Mouse (Mus musculus): Measurements from ENCODE around the gene Dhx57. TPM values are rescaled to one million over a fixed set of nuclear protein-coding genes. Genes with fewer than 3 reads are reported as not detected.
"Not testable (repeated sequence)": the region's sequence is repeated elsewhere in the genome, so short reads cannot be mapped to it uniquely, and the experiment has no call there.

Gene Dhx57
- polyA plus RNA-seq, 1 experiment from 2014 or later: 4.2 TPM

DNA sequence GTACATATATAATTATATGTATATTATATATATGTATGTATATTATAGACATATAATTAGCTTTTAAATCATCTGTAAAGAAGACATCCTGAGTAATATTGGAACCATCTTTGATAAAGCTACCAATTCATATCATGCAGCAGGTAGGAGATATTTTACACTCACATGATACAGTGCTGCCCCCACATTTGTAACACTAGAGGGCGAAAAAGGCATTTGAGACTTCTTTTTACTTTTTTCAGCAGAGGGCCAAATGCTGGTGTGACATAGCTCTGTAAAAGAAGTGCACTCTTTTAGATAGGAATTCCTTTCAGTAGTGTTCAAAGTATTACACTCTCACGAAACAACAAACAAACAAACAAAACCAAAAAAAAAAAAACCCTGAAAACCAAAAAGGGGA, 872 bp upstream of the Dhx57 start:
- H3K9ac ChIP-seq (replicated peaks; ENCODE audit: low read depth): no peak overlapping the region

GRCm38 (mm10) chr17:80289280-80290073, 799 bp downstream of the Dhx57 start:
- H3K9ac ChIP-seq (replicated peaks; ENCODE audit: low read depth): peak overlapping the region; percentile 76
- H3K4me1 ChIP-seq (ENCODE audit: insufficient read depth, low read depth, low read length): no peaks in the 10 kb centered on the region
- ATAC-seq (no peak; the same call in none of the 2 replicates), DNase-seq (ENCODE audit: low spot score) (peak; percentile 7)
- no peaks in the 10 kb centered on the region for H3K36me3 ChIP-seq (ENCODE audit: insufficient read depth, low read length)
- H3K9me3 ChIP-seq (ENCODE audit: low read length): no peaks in the 10 kb centered on the region
- under 1% methylated on average over 27 of the region's 30 CpGs for WGBS
- H3K27me3 ChIP-seq (replicated peaks; ENCODE audit: insufficient read depth, low read length): no peaks in the 10 kb centered on the region
- TF ChIP-seq EP300 (IDR thresholded peaks at IDR 0.05): no peak
- H3K27ac ChIP-seq (ENCODE audit: low read length): peak overlapping the region; percentile 71; the same call in 1 of the 2 replicates
- peak overlapping the region; percentile 91 for H3K4me2 ChIP-seq (replicated peaks; ENCODE audit: low read depth, low read length)
- peak overlapping the region; percentile 91 for H3K4me3 ChIP-seq (ENCODE audit: low read depth, low read length)

More for the DNA sequence above, 872 bp upstream of the Dhx57 start:
- WGBS: 5% methylated on average over 2 of the region's 2 CpGs
- H3K4me3 ChIP-seq (ENCODE audit: low read depth, low read length): no peak overlapping the region
- ATAC-seq (no peak), DNase-seq (ENCODE audit: low spot score) (peak; percentile 81)
- H3K4me1 ChIP-seq (ENCODE audit: insufficient read depth, low read depth, low read length): no peaks in the 10 kb centered on the region
- no peaks in the 10 kb centered on the region for H3K9me3 ChIP-seq (ENCODE audit: low read length)
- H3K4me2 ChIP-seq (replicated peaks; ENCODE audit: low read depth, low read length): no peak overlapping the region
- no peaks in the 10 kb centered on the region for H3K36me3 ChIP-seq (ENCODE audit: insufficient read depth, low read length)
- H3K27me3 ChIP-seq (replicated peaks; ENCODE audit: insufficient read depth, low read length): no peaks in the 10 kb centered on the region
- H3K27ac ChIP-seq (ENCODE audit: low read length): no peak overlapping the region
- peak; percentile 81 for TF ChIP-seq CTCF (IDR thresholded peaks at IDR 0.05)
- no peak for TF ChIP-seq EP300 (IDR thresholded peaks at IDR 0.05)

GRCm38 (mm10) chr17:80288012-80288411, 2.3 kb downstream of the Dhx57 start:
- Histone ChIP-seq H3K9me3 (ENCODE audit: low read length) (no peaks in the 10 kb centered on the region), H3K27me3 (replicated peaks; ENCODE audit: insufficient read depth, low read length) (no peaks in the 10 kb centered on the region), H3K4me2 (replicated peaks; ENCODE audit: low read depth, low read length) (no peak overlapping the region), H3K9ac (replicated peaks; ENCODE audit: low read depth) (no peak overlapping the region), H3K36me3 (ENCODE audit: insufficient read depth, low read length) (no peaks in the 10 kb centered on the region), H3K4me3 (ENCODE audit: low read depth, low read length) (no peak overlapping the region), H3K27ac (ENCODE audit: low read length) (no peak overlapping the region), H3K4me1 (ENCODE audit: insufficient read depth, low read depth, low read length) (no peaks in the 10 kb centered on the region)
- WGBS: 68% methylated on average over 6 of the region's 6 CpGs
- no peak for ATAC-seq
- no peak for TF ChIP-seq CTCF (IDR thresholded peaks at IDR 0.05)
- no peak for TF ChIP-seq EP300 (IDR thresholded peaks at IDR 0.05)
- DNase-seq (ENCODE audit: low spot score): no peak

DNA sequence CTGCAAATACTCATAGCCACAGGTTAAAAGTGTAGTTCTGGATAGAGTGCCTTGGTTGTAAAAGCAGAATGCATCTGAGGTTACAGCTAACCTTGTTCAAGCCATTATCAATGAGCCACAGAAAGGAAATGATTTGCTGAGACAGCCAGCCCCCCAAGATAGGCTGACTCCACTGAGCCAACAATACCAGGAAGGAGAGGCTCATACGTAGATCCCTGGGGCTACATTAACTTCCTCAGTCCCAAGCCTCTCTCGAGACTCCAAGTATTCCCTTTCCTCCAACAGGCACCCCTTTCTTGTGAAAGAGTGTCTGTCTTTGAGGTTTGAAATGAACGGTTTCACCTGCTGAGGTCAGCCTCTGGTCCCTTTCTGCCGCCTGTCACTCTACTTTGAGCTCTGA, 5.8 kb downstream of the Dhx57 start:
- WGBS: 70% methylated on average over 4 of the region's 4 CpGs
- ATAC-seq (no peak), DNase-seq (ENCODE audit: low spot score) (no peak)
- H3K4me3 ChIP-seq (ENCODE audit: low read depth, low read length): no peak overlapping the region
- H3K9ac ChIP-seq (replicated peaks; ENCODE audit: low read depth): no peak overlapping the region
- no peaks in the 10 kb centered on the region for H3K4me1 ChIP-seq (ENCODE audit: insufficient read depth, low read depth, low read length)
- no peak for TF ChIP-seq CTCF (IDR thresholded peaks at IDR 0.05)
- no peaks in the 10 kb centered on the region for H3K9me3 ChIP-seq (ENCODE audit: low read length)
- H3K36me3 ChIP-seq (ENCODE audit: insufficient read depth, low read length): peaks cover 5% of the 10 kb centered on the region; the same call in 1 of the 2 replicates
- H3K27ac ChIP-seq (ENCODE audit: low read length): no peak overlapping the region
- H3K4me2 ChIP-seq (replicated peaks; ENCODE audit: low read depth, low read length): no peak overlapping the region
- H3K27me3 ChIP-seq (replicated peaks; ENCODE audit: insufficient read depth, low read length): no peaks in the 10 kb centered on the region

DNA sequence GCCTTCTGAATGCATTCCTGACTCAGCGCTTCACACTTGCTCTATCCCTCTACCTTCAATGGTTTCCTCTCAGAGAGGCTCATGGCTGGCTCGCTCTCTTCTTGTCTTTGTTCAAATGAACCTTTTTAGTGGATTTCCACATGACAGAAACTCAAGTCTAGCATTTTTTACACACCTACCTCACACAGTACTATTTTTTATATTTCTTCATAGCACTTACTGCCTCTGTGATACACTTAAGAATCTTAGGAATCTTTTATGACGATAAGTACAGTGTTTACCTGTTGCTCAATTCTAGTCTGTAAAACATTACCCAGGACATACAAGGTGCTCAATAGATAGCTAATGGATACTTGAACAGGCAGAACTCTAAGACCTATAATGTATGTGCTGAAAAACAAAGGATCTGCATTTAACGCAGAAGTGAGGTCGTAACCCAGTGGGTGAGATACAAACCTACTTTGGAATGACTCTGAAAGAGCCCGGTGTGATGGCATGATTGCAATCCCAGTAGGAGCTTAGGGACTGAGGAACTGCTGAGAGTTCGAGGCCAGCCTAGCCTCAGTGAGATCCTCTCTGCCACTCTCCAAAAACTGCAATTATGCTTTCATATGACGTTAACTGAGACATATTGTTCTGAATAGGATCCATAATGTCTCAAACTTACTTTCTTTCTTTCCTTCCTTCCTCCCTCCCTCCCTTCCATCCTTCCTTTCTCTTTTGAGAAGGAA, 10.8 kb downstream of the Dhx57 start:
- peak; percentile 86 for ATAC-seq
- peak; percentile 46; the same call in 1 of the 2 replicates for TF ChIP-seq EP300 (IDR thresholded peaks at IDR 0.05)
- TF ChIP-seq CTCF (IDR thresholded peaks at IDR 0.05): no peak
- Histone ChIP-seq H3K9me3 (ENCODE audit: low read length) (no peaks in the 10 kb centered on the region), H3K4me3 (ENCODE audit: low read depth, low read length) (no peak overlapping the region), H3K4me2 (replicated peaks; ENCODE audit: low read depth, low read length) (no peak overlapping the region), H3K36me3 (ENCODE audit: insufficient read depth, low read length) (peaks cover 19% of the 10 kb centered on the region; the same call in 1 of the 2 replicates), H3K27me3 (replicated peaks; ENCODE audit: insufficient read depth, low read length) (no peaks in the 10 kb centered on the region), H3K9ac (replicated peaks; ENCODE audit: low read depth) (no peak overlapping the region), H3K27ac (ENCODE audit: low read length) (peak overlapping the region; percentile 2; the same call in 1 of the 2 replicates), H3K4me1 (ENCODE audit: insufficient read depth, low read depth, low read length) (no peaks in the 10 kb centered on the region)
- peak; percentile 77 for DNase-seq (ENCODE audit: low spot score)
- WGBS: 75% methylated on average over 8 of the region's 8 CpGs

DNA sequence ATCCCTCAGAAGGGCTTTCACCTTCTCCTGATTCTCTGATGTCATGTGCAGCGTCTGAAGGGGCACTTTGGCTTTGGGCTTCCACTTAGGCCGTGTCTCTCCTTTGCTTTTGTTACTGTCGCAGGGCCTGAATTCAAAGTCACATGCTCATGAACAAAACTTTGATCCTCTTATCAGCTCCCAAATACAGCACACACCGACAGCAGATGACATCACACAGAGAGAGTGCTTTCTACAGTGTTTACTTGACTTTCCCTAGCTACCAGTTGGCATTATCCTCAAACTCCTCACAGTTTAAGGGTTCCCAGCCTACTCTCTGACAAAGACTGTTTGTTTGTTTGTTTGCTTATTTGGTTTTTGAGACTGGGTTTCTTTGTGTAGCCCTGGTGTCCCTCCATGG, 12.0 kb downstream of the Dhx57 start:
- Histone ChIP-seq H3K9me3 (ENCODE audit: low read length) (no peaks in the 10 kb centered on the region), H3K36me3 (ENCODE audit: insufficient read depth, low read length) (peaks cover 25% of the 10 kb centered on the region; the same call in 1 of the 2 replicates), H3K4me1 (ENCODE audit: insufficient read depth, low read depth, low read length) (no peaks in the 10 kb centered on the region), H3K9ac (replicated peaks; ENCODE audit: low read depth) (no peak overlapping the region), H3K27me3 (replicated peaks; ENCODE audit: insufficient read depth, low read length) (no peaks in the 10 kb centered on the region), H3K4me3 (ENCODE audit: low read depth, low read length) (no peak overlapping the region), H3K4me2 (replicated peaks; ENCODE audit: low read depth, low read length) (no peak overlapping the region), H3K27ac (ENCODE audit: low read length) (0 out of 2 replicates have a peak overlapping the region, but pooled peaks have one; percentile 2)
- ATAC-seq: peak; percentile 34; the same call in 1 of the 2 replicates
- no peak for TF ChIP-seq CTCF (IDR thresholded peaks at IDR 0.05)
- no peak for TF ChIP-seq EP300 (IDR thresholded peaks at IDR 0.05)
- 65% methylated on average over 4 of the region's 4 CpGs for WGBS
- DNase-seq (ENCODE audit: low spot score): peak; percentile 28

GRCm38 (mm10) chr17:80270622-80271021, 19.7 kb downstream of the Dhx57 start:
- not testable (repeated sequence) for H3K27me3 ChIP-seq (replicated peaks; ENCODE audit: insufficient read depth, low read length); H3K9me3 ChIP-seq (ENCODE audit: low read length); H3K9ac ChIP-seq (replicated peaks; ENCODE audit: low read depth); H3K4me2 ChIP-seq (replicated peaks; ENCODE audit: low read depth, low read length); H3K4me3 ChIP-seq (ENCODE audit: low read depth, low read length); H3K27ac ChIP-seq (ENCODE audit: low read length); ATAC-seq; H3K4me1 ChIP-seq (ENCODE audit: insufficient read depth, low read depth, low read length); DNase-seq (ENCODE audit: low spot score)
- WGBS: 91% methylated on average over 7 of the region's 7 CpGs
- H3K36me3 ChIP-seq (ENCODE audit: insufficient read depth, low read length): peaks cover 36% of the 10 kb centered on the region
